Mouse (Mus musculus) CD4-positive, CD25-positive, alpha-beta regulatory T cell, adult 4 months (primary cell): ENCODE measurements around the gene Thsd4. TPM values are rescaled to one million over a fixed set of nuclear protein-coding genes. Genes with fewer than 3 reads are reported as not detected.
"Not testable (repeated sequence)": the region's sequence is repeated elsewhere in the genome, so short reads cannot be mapped to it uniquely, and the experiment has no call there.

Experiments
- ATAC-seq: one replicate; pipeline ENCODE4 v1.8.0; 2017
- polyA plus RNA-seq, 2 experiments: library from polyadenylated mRNA; unstranded; fragments of 100-300 nt; shearing (Covaris generic); gene quantifications; one replicate each; pipeline ENCODE4 v1.2.1; 2017

The Thsd4 gene
- polyA plus RNA-seq, 2 experiments from 2014 or later: not detected

DNA sequence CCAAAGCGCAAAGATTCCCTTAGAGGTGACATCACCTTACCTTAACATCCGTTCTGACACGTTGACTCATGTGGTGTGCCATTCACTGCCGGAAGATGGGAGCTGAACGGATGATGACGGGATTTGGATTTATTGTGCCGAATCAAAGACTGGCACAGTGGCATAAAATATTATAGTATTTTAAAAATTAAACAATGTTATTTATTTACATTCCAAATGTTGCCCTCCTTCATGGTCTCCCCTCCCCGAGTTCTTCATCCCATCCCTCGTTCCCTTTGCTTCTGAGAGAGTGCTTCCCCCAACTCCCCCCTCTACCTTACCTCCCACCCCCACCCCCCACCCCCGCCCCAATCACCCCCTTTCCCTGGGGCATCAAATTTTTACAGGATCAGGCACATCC, 561.3 kb downstream of the Thsd4 start, which contains the start of gene Nr2e3:
Nr2e3 (minus strand) TSS at position 101 of the 400 bp plus-strand sequence.
- ATAC-seq: no peak

DNA sequence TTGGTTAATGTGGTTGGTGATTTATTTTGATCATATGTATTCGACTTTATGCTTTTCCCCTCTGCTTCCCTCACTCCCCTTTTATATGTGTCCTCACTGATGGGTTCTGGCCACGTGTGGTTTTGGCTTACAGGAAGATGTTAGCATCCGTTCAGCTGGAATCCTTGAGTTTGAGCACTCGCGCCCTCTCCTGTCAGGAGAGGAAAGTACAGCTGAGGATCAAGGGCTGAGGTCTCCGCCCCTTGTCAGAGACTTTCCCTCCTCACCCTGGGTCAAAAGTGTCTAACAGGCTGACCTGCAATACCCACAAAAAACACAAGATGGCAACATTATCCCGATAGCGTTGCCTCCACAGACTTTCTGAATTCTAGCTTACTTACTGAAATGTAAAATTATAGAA, 562.6 kb downstream of the Thsd4 start:
- ATAC-seq: peak; percentile 100

- ATAC-seq: not testable (repeated sequence)
These were observed 563.7 kb downstream of the Thsd4 start for GRCm38 (mm10) chr9:59958115-59958514.

GRCm38 (mm10) chr9:59956496-59956895, 565.4 kb downstream of the Thsd4 start:
- ATAC-seq: no peak

DNA sequence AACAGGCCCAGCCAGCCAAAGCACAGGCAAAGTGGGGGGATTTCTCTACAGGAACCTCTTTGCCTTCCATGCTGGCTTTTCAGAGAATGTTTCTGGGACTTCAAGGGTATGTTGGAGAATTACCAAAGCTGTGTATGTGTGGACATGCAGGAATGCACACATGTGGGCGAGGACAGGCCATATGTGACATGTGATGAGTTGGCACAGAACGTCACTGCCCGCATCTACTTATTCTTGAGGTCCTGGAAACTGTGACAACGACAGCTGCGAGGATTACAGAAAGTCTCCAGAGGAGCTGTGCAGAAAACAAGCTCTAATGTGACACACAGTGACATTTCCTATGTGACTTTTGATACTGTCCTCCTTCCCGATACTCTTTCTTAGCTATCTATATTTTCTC, 566.2 kb downstream of the Thsd4 start:
- no peak for ATAC-seq

DNA sequence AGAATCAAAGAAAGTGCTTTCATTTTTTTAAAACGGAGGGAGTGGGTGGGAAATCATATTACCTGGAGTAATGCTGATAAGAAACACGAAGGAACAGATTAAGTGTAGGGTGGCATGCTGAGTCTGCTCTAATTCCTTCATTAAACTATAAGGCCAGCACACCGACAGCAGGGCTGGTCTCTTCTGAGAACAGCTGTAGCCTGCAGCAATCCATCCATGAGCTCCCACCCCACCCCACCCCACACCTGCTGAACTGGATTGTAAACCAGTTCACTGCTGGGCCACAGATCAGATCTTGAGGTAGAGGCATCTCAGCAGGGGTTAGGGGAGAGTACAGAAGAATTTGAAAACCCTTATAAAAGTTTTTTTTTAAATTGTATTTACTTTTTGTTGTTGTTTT, 566.6 kb downstream of the Thsd4 start:
- no peak for ATAC-seq

- no peak for ATAC-seq
These were observed 568.3 kb downstream of the Thsd4 start for GRCm38 (mm10) chr9:59953556-59953955.

DNA sequence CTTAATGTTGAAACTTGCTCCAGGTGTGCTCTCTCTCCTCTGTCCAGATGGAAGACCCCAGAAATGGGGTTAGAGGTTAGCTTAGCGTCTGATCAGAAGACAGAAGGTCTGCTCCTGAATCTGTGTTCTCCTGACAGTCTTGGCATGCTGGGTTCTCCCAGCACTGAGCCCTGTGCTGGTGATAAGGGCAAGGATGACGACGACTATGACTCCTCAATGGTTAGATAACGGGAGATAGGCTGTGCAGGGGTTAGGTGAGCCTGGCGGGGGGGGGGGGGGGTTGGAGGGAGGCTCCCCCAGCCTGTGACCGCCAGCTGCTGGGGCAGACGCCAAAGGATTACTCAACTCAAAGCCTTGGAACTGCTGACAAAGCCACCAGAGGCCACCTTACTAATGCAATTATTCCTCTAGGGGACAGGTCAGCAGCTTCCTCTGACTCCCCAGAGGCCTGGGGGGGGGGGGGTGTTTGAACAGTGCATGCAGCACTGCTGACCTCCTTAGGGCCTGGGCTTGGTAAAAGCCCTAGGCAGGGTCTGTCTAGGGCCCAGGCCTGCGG, 569.3 kb downstream of the Thsd4 start:
- no peak for ATAC-seq

- no peak for ATAC-seq
These were observed 569.9 kb downstream of the Thsd4 start for GRCm38 (mm10) chr9:59951943-59952342.

- ATAC-seq: no peak
These were observed 570.7 kb downstream of the Thsd4 start for GRCm38 (mm10) chr9:59951001-59951750.

GRCm38 (mm10) chr9:59949981-59950380, 571.9 kb downstream of the Thsd4 start:
- no peak for ATAC-seq

DNA sequence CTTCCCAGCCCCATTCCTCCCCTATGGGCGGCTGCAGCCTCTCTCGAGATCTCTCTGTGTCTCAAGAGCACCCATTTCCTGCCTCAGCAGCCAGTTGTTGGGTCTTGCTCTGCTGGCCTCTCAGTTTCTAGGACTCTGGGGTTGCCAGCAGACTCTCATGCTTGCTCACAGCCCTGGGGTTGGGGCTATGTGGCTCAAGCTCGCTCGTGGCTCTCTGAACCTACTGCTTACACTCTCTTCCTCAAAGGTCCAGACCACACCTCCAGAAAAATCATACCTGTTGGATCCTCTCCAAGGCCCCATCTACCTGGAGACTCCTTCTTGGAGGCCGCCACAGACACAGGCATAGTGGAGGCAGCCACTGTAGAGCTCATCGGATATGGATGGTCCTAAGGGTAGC, 572.3 kb downstream of the Thsd4 start:
- ATAC-seq: no peak

DNA sequence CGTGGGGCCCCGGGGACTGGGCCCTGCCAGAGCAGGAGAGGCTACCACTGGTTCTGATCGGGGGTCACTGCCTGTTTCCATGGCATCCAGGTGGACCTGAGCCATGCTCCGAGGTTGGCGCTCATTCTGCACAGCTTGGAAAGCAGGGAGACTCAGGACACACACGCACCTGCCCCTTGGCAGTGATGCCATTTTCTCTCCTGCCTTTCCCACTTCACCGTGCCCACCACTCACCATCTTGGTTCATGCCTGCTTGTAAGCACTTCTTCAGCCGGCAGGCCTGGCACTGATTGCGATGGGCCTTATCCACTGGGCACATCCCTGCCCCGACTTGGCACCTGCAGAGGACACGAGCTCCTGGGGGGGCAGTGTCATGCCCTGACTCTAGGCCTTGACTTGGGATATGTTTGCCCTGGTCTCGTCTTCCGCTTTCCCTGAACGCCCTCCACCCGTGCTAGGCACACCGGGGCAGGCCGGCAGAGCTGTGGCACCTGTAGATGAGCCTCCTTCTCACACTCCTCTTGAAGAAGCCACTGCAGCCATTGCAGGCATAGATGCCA, 573.1 kb downstream of the Thsd4 start:
- no peak for ATAC-seq

- ATAC-seq: no peak
These were observed 573.6 kb downstream of the Thsd4 start for GRCm38 (mm10) chr9:59948226-59948625.

- no peak for ATAC-seq
These were observed 574.6 kb downstream of the Thsd4 start for GRCm38 (mm10) chr9:59947271-59947670.

DNA sequence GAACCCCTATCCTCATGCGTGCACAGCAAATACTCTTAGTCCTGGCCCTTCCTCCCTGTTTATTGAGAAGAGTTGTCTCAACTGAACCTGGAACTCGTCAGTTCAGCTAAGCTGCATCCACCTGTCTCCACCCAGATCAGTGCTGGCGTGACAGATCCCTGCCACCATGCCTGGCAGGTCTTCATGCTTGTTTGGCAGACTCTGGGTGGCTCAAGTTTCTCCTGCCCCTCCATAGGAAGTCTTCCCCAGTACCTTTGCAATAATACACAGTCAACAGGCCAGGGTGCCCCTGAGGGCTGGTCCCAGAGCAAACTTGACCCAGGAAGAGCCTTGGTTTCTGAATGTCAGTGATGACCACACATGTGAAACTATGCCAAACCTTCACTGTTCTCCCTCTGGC, 576.6 kb downstream of the Thsd4 start:
- no peak for ATAC-seq

DNA sequence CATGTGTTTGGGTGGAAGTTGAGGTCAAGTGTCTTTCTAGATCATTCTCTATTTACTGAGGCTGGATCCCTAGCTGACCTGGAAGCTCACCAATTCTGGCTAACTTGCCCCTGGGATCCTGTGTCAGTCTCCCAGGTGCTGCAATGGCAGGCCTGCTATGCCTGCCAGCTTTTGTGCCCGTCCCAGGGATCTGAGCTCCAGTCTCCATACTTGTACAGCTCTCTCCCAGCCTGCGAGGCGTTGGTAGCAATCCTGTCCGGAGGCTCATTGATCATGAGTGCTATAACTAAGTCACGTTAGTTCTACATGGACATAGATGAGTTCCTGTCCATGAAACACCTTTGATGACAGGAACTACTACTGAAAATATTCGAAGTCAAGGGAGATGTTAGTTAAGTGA, 578.0 kb downstream of the Thsd4 start:
- no peak for ATAC-seq

DNA sequence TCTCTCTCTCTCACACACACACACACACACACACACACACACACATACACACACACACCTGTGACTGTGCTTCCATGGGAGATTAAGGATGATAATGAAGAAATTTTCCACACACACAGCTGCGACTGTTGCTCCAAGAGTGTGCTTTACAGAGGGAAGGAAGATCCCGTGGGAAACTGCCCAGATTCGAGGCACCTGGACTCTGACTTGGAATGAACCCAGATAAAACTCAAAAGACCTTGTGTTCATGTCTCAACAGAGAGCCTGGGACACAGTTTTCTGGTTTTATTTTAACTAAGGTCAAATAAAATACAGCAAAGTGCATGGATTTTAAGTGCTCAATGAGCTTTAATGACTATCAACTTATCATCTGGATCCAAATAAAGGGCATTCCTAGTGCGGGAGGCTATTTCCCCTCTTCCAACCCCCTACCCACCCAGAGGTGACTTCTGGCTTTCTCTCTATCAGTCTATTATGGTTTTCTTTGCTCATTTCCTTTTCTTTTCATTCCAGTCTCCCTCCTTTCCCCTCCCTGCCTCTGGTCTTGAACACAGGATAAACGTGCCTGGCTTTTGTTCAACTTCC, 579.3 kb downstream of the Thsd4 start:
- no peak for ATAC-seq

- peak; percentile 78 for ATAC-seq
These were observed 579.9 kb downstream of the Thsd4 start for GRCm38 (mm10) chr9:59941885-59942350.

DNA sequence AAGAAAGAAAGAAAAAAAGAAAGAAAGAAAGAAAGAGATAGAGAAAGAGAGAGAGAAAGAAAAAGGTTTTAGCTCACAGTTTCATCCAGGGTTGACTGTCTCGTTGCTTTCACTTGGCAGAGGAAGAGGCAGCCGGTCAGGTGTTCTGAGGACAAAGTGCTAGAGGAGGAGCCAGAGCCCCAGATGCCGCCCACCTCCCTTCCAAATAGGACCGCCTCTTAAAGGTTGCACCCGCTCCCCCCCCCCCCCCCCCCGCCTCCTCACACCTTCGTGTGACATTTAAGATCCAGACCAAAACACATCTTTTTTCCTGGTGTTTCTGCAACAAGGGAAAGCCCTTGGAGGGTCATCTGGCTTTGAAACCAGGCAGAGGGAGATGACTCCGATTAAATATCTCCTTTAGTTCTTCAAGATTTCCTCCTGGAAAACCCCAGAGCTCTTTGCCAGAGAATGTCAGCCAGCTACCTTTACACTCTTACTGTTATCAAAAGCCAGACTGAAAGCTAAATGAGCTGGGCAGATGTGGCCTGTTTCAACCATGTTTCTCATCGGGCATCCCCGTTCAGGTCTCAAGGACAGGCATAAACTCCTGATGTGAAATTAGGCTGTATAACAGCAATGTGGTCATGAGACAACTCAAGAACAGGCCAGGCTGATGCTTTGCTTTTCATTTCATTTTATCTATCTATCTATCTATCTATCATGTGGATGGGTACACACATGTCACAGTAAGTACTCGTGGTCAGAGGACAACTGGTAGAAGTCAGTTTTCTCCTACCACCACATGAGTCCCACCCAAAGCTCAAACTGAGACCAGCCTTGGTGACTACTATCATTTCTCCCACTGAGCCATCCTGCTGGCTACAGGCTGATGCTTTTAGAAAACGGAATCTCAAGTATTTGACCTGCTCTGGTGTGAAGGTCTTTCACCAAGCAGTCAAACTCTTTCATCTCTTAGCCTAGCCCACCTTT, 580.6 kb downstream of the Thsd4 start:
- ATAC-seq: peak; percentile 63

DNA sequence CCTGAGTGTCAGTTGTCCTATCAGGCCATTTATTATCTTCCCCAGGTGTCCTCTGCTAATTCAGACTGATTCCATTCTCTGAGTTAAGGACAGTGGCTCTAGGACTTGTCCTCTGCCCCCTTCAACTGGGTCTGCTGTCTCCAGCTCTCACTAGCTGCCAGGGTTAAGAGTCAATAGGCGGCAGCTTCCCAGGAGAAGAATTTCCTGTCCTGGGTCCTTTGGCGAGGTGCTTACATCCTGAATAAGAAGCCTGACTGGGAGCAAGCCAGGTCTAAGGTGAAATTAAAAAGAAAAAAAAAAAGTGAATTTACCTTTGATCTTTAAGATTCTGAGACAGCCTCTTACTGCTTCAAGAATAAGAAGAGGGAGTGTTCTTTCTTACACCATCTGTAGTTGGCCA, 582.2 kb downstream of the Thsd4 start:
- ATAC-seq: no peak

GRCm38 (mm10) chr9:59938529-59938928, 583.3 kb downstream of the Thsd4 start:
- ATAC-seq: no peak
